Mouse (Mus musculus): ENCODE results near the gene Rfx1. TPM values are rescaled to one million over a fixed set of nuclear protein-coding genes. Genes with fewer than 3 reads are reported as not detected.
A peak's percentile ranks its signal among the peaks of the same experiment; 100 is the strongest.

Rfx1 gene
- total and polyA plus RNA-seq, 3 experiments: 3.2 to 13.1 (median 10.8) TPM

DNA sequence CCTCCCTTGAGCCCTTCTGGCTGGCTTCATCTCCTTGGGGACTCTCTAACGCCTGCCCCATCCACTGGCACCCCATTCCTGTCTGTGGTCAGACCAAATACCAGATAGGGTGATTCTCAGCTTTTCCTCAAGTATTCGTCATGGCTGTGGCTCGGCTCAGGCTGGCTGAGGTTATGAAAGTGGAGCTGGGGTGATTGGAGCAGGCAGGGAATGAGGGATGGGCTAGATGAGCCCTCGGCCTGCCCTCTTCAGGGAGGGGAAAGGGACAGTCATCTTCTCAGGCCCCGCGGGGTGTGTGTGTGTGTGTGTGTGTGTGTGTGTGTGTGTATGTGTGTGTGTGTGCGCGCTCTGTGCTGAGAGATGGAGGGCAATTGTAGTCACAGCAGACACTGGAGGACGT lies 59.0 kb downstream of the Rfx1 start, which contains the start of gene Podnl1:
Gene Podnl1, plus strand, starts transcription at position 334 of the 400 bp plus-strand sequence.
- Histone ChIP-seq H3K4me2 (ENCODE audit: insufficient read depth, low read depth, poor library complexity, severe bottlenecking) (no peak within 1 kb of the TSS), H3K27ac (ENCODE audit: insufficient read depth, low read depth) (peak within 1 kb of the TSS; percentile 43; the same call in 1 of the 2 replicates), H3K27me3 (replicated peaks) (peaks cover 2% of the 10 kb centered on the region), H3K9ac (ENCODE audit: insufficient read depth, low read depth) (no peak within 1 kb of the TSS), H3K79me2 (replicated peaks; ENCODE audit: control insufficient read depth, extremely low read depth, insufficient read depth, poor library complexity, severe bottlenecking) (no peaks in the 10 kb centered on the region), H3K36me3 (replicated peaks in 1 of 2; ENCODE audit: control insufficient read depth in 1 of 2, insufficient read depth in 1 of 2, low read length in 1 of 2) (peaks cover 0 to 17% of the 10 kb centered on the region in 2 experiments), H3K9me3 (replicated peaks; ENCODE audit: low read length) (no peaks in the 10 kb centered on the region), H3K4me1 (ENCODE audit: control insufficient read depth in 1 of 2, insufficient read depth in 2 of 2) (peaks cover 27 to 34% of the 10 kb centered on the region in 2 experiments), H3K4me3 (replicated peaks in 1 of 3; ENCODE audit: low read depth in 2 of 3, low read length in 2 of 3, poor library complexity in 1 of 3) (peak within 1 kb of the TSS in 1 of 3 experiments; percentile 30)
- TF ChIP-seq PAX5 (IDR thresholded peaks at IDR 0.05; ENCODE audit: low read length): no peak
- no peak for TF ChIP-seq TBP (conservative IDR thresholded peaks at IDR 0.05; ENCODE audit: low read depth, low read length)
- TF ChIP-seq NRF1 (IDR thresholded peaks at IDR 0.05; ENCODE audit: low read depth, low read length): no peak
- TF ChIP-seq ZKSCAN1 (IDR thresholded peaks at IDR 0.05; ENCODE audit: borderline replicate concordance, low read depth, low read length): no peak
- TF ChIP-seq USF2 (conservative IDR thresholded peaks at IDR 0.05; ENCODE audit: low read depth, low read length): no peak
- TF ChIP-seq TCF12 (IDR thresholded peaks at IDR 0.05; ENCODE audit: low read depth, low read length): no peak
- TF ChIP-seq CHD1 (IDR thresholded peaks at IDR 0.05; ENCODE audit: low read depth, low read length): no peak
- TF ChIP-seq HCFC1 (IDR thresholded peaks at IDR 0.05; ENCODE audit: low read depth, low read length): no peak
- TF ChIP-seq MAZ (IDR thresholded peaks at IDR 0.05; ENCODE audit: low read depth, low read length): no peak
- TF ChIP-seq JUN (IDR thresholded peaks at IDR 0.05; ENCODE audit: insufficient read depth, low read depth, low read length): no peak
- no peak for TF ChIP-seq CHD2 (IDR thresholded peaks at IDR 0.05; ENCODE audit: low read length)
- no peak for TF ChIP-seq SMC3 (IDR thresholded peaks at IDR 0.05; ENCODE audit: low read depth, low read length)
- no peak for TF ChIP-seq MAX (IDR thresholded peaks at IDR 0.05; ENCODE audit: low read length)
- DNase-seq (ENCODE audit: extremely low read depth): no peak
- dilution Hi-C loops (cut with MboI; ENCODE audit: extremely low pct_ligation_motif_present, extremely low pct_unique_long_range_greater_than_20kb, low sequenced_read_pairs): no loop called here
- in situ Hi-C loops (cut with MboI; ENCODE audit: low pct_ligation_motif_present, low pct_unique_long_range_greater_than_20kb, low sequenced_read_pairs): no loop called here

DNA sequence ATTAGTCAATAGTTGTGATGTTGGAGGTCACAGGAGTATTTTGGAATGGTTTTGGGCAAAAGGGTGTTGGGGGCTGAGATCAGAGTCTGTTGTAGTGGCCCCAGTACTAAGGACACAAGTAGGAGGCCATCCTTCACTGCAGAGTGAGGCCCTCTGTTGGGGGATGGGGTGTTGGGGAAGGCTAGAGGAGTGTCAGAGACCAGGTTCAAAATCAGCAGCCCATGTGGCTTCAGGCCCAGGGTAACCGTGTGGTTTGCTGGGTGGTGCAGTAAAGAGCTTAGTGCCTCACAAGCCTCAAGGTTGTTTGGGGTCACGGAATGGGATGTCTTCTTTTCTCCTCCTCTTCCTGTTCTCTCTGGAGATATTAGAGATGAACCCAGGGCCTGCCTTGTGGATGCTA lies 60.1 kb downstream of the Rfx1 start:
- Histone ChIP-seq H3K4me2 (ENCODE audit: insufficient read depth, low read depth, poor library complexity, severe bottlenecking) (no peak overlapping the region), H3K4me3 (replicated peaks in 1 of 3; ENCODE audit: low read depth in 2 of 3, low read length in 2 of 3, poor library complexity in 1 of 3) (peak overlapping the region in 1 of 3 experiments; percentile 30), H3K4me1 (ENCODE audit: control insufficient read depth in 1 of 2, insufficient read depth in 2 of 2) (peaks cover 27 to 39% of the 10 kb centered on the region in 2 experiments), H3K27me3 (replicated peaks) (no peaks in the 10 kb centered on the region), H3K79me2 (replicated peaks; ENCODE audit: control insufficient read depth, extremely low read depth, insufficient read depth, poor library complexity, severe bottlenecking) (no peaks in the 10 kb centered on the region), H3K36me3 (replicated peaks in 1 of 2; ENCODE audit: control insufficient read depth in 1 of 2, insufficient read depth in 1 of 2, low read length in 1 of 2) (peaks cover under 1 to 28% of the 10 kb centered on the region in 2 experiments), H3K9me3 (replicated peaks; ENCODE audit: low read length) (no peaks in the 10 kb centered on the region), H3K9ac (ENCODE audit: insufficient read depth, low read depth) (no peak overlapping the region), H3K27ac (ENCODE audit: insufficient read depth, low read depth) (peak overlapping the region; percentile 43; the same call in 1 of the 2 replicates)
- TF ChIP-seq IRF4 (IDR thresholded peaks at IDR 0.05; ENCODE audit: low read depth, low read length) (no peak), UBTF (IDR thresholded peaks at IDR 0.05; ENCODE audit: low read depth, low read length) (no peak), CHD2 (IDR thresholded peaks at IDR 0.05; ENCODE audit: low read length) (peak; percentile 57; the same call in 1 of the 2 replicates)
- peak; percentile 58 for DNase-seq (ENCODE audit: extremely low read depth)
- dilution Hi-C loops (cut with MboI; ENCODE audit: extremely low pct_ligation_motif_present, extremely low pct_unique_long_range_greater_than_20kb, low sequenced_read_pairs): no loop called here
- in situ Hi-C loops (cut with MboI; ENCODE audit: low pct_ligation_motif_present, low pct_unique_long_range_greater_than_20kb, low sequenced_read_pairs): no loop called here

All from CH12.LX (cell line).